Mouse (Mus musculus): ENCODE measurements around the gene Snrpa1. TPM values are rescaled to one million over a fixed set of nuclear protein-coding genes. Genes with fewer than 3 reads are reported as not detected.

The Snrpa1 gene
- total RNA-seq, 2 experiments from 2014 or later, result 32.1 to 36.7 TPM

DNA sequence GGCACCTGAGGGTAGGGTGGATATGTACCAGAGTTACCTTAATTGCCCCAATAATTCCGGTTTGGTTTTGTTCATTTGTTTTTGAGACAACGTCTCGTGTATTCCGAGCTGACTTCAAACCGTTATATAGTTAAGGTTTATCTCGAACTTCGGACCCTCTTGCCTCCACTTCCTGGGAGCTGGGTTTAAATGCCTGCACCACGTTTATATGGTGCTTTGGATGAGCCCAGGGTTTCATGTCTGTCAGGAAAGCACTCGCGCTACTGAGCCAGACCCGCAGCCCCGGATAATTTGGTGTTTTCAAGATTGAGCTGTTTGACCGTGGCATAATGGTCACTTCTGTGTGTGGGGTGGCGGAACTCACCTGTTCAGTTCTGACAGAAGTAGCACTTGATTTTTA is 2.3 kb downstream of the Snrpa1 start:
- intact Hi-C loops (cut with DNase I), result no loop called here
- DNase-seq (ENCODE audit: low spot score in 2 of 2), result no peak

DNA sequence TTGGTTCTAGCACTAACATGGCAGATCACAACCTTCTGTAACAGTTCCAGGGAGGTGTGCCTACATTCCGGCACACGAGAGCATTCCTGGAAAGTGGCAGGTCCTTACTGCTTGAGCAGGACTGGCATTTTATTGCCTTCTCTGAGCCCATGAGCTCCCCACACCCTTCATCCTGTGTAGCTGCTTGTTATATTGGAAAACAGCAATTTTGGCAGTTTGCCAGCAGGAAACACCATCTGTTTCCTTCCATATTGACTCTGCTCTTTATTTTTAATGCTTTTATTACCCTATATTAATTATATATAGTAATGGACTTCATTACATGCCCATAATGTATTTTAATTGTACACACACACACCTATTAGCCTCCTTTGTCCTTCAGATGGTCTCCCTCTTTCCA is 17.6 kb downstream of the Snrpa1 start:
- no peak for DNase-seq (ENCODE audit: low spot score in 2 of 2)
- intact Hi-C loops (cut with DNase I), result no loop called here

DNA sequence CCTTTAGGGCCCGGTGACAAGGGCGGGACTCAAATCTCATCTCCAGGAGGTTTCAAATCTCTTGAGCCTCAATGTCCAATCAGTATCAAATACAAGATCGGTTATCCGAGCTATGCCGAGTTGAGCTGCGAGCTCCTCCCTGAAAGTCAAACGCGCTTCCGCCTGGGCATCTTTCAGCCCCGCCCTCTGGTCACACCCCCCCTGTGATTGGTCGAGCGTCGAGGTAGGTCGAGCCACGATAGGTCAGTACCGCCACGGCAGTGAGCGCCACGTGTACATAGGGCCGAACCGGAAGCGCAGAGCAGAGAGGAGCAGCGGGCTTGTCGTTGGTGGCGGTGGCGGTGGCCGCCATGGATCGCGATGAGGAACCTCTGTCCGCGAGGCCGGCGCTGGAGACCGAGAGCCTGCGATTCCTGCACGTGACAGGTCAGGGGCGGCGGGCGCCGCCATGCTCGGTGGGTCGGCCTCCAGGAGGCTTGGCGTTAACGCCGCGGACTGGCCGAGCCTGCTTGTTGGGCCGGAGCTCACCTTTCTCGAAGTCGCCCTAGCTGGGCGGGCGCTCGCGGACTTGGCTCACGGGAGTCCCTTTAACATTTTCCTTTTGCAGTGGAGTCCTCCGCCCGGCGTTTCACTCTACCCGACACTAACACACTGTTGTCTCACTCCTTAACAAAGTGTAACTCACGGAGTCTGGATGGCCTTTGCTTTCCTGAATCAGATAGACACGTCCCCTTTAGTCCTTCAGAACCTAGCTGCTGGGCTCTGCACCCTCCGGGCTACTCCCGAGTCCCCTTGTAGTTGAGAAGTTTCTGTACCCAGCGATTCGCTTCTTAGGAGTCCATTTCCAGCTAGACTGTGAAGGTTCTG is 20.8 kb downstream of the Snrpa1 start, which contains the start of gene Selenos:
Selenos (plus strand) TSS at position 286 of the 867 bp plus-strand sequence.
- peak; percentile 93 to 95 for DNase-seq (ENCODE audit: low spot score in 2 of 2)
- intact Hi-C loops (cut with DNase I), result no loop called here

DNA sequence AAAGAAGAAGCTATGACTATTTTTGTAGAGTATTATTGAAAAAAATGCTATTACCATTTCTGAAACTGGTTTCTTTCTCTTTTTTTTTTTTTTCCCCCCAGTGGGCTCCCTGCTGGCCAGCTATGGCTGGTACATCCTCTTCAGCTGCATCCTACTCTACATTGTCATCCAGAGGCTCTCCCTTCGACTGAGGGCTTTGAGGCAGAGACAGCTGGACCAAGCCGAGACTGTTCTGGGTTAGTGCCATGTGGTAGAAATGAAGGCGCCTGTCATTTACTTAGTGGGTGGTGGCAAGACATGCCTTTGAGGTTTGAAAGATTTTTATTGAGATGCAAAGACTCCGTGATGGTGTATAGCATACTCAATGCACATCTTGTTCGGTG is 21.4 kb downstream of the Snrpa1 start:
- no peak for DNase-seq (ENCODE audit: low spot score in 2 of 2)
- intact Hi-C loops (cut with DNase I), result no loop called here

DNA sequence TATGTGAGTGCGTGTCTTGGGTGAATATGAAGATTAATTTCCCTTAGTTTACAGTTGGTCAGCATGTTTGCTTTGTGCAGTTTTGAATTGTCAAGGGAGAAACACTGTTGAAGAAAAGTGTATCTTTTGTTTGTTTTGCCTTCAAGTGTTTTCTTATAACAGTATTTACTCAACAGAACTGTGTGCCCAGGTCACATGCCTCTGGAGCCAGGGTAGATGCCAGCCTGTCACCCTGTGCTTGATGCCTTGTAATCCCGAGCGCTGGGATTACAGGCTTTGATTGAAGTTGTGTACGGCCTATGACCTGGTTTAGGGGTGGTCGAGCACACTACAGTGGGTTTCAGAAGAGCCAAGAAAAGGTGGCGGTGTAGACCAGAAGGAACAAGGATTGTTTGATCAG is 25.0 kb downstream of the Snrpa1 start:
- intact Hi-C loops (cut with DNase I), result no loop called here
- no peak for DNase-seq (ENCODE audit: low spot score in 2 of 2)

DNA sequence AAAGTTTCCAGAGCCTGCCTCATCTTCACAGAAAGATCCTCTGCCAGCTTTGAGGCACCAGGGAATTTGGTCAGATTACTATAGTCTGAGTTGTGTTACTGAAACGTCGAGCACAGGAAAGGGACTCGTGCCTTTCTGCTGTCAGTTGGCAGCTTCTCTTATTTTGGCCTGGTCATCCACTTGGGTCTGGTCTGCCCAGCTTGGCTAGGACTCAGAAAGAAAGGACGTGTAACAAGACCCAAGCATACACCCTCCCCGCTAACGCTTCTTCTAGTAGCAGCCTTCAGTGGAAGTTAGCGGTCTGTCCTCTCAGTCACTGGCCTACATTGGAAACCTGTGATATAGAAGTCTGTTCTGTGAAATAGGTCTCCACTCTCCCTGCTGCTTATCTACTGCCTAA is 25.7 kb downstream of the Snrpa1 start:
- DNase-seq (ENCODE audit: low spot score in 2 of 2), result no peak
- intact Hi-C loops (cut with DNase I), result no loop called here

- peak; percentile 50 to 54 for DNase-seq (ENCODE audit: low spot score in 2 of 2)
- intact Hi-C loops (cut with DNase I), result no loop called here
Observed at GRCm38 (mm10) chr7:66087652-66088051, 28.8 kb downstream of the Snrpa1 start.

GRCm38 (mm10) chr7:66088077-66088476 is 29.3 kb downstream of the Snrpa1 start:
- peak in 1 of 2 experiments; percentile 35 for DNase-seq (ENCODE audit: low spot score in 2 of 2)
- intact Hi-C loops (cut with DNase I), result no loop called here

DNA sequence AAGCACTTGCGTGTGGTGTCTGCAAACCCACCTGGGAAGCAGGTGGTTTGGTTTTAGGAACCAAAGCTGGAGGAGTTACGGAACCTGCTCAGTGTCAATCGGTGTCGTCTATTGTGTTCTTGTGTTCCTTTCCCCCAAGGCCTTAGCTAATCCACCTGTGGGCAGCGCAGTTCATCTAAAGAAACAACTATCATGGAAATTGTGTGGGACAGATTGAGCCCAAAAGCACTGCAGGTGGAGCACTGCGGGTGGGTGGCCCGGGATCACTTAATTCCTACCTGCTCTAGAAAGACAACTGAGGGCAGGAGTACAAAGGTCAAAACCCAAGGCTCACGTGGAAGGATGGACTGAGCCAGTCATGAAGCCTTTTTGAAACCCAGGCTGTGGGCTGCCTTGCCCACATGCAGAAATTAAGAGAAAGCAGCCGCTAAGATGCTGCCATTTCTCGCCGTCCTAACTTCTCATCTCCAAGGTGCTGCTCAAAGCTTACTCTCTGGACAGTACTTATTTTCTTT is 31.9 kb downstream of the Snrpa1 start:
- intact Hi-C loops (cut with DNase I), result no loop called here
- no peak for DNase-seq (ENCODE audit: low spot score in 2 of 2)

DNA sequence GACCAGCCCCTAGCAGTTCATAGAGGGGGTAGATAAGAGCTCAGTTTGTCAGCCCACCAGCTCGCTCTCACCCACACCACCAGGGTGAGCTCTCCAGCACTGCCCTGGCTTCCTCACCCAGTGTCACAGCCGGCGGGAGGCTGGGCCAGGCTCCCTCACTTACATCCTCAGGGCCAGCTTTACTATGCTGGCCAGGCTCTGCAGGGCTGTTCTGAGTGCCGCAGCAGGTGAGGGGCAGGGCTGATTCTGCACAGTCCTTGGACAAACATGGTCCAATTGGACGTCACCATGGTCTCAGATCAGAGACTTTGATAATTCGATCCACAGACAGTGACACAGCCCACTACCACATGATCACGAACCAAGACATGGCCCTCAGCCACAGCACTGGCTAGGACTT is 32.8 kb downstream of the Snrpa1 start:
- intact Hi-C loops (cut with DNase I), result no loop called here
- DNase-seq (ENCODE audit: low spot score in 2 of 2), result no peak

- no peak for DNase-seq (ENCODE audit: low spot score in 2 of 2)
- intact Hi-C loops (cut with DNase I), result no loop called here
Observed at GRCm38 (mm10) chr7:66092656-66093055, 33.9 kb downstream of the Snrpa1 start.

GRCm38 (mm10) chr7:66094141-66094540 is 35.3 kb downstream of the Snrpa1 start:
- intact Hi-C loops (cut with DNase I), result no loop called here
- DNase-seq (ENCODE audit: low spot score in 2 of 2), result no peak

DNA sequence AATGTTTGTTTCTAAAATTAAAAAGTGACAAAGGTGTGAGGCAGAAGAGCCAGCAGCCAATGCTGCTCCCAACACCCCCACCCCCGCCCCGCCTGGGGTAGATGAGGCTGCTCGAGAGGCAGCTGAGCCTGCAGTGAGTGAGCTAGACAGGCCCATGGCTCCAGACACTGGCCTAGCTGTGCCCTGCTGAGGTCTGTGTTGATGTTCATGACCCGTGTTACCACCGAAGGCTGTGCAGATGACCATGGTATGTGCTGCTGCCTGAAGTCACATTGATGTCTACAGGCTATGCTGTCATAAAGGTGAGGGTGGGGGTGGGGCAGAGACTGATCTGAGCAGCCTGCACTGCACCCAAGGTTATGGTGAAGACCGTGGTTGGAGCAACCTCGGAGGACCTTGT is 40.0 kb downstream of the Snrpa1 start:
- intact Hi-C loops (cut with DNase I), result no loop called here
- DNase-seq (ENCODE audit: low spot score in 2 of 2), result no peak

GRCm38 (mm10) chr7:66101866-66102265 is 43.1 kb downstream of the Snrpa1 start:
- intact Hi-C loops (cut with DNase I), result loop anchor here (1.0 to 10.0 kb wide), 3 partner anchors 198 to 563 kb away; partner anchors contain the start of gene Lrrk1

DNA sequence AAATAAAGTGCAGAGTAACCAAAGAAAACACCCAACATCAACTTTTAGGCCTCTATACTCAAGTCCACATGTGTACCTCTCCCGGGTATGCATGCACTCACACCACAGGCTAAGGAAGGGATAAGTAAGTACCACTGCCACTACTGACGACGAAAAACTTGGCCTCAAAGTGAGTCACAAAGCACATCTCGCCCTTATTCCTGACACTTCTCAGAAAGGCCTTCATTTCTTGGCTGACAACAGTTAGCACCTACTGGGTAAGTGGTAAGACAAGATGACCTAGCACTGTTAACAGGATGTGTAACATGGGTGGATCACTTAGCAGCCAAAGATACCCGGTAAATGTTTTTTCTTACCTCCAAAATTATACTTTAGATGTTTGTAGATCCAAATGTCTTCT is 45.7 kb downstream of the Snrpa1 start:
- DNase-seq (ENCODE audit: low spot score in 2 of 2), result no peak
- intact Hi-C loops (cut with DNase I), result loop anchor here (5.0 to 10.0 kb wide), 2 partner anchors 283 to 560 kb away; partner anchors contain the start of gene Lrrk1

More at GRCm38 (mm10) chr7:66101866-66102265, 43.1 kb downstream of the Snrpa1 start:
- DNase-seq (ENCODE audit: low spot score in 2 of 2), result no peak

GRCm38 (mm10) chr7:66105771-66106170 is 47.0 kb downstream of the Snrpa1 start:
- intact Hi-C loops (cut with DNase I), result loop anchor here (5.0 to 10.0 kb wide), 2 partner anchors 72 to 559 kb away; no protein-coding TSS in a partner anchor
- no peak for DNase-seq (ENCODE audit: low spot score in 2 of 2)

DNA sequence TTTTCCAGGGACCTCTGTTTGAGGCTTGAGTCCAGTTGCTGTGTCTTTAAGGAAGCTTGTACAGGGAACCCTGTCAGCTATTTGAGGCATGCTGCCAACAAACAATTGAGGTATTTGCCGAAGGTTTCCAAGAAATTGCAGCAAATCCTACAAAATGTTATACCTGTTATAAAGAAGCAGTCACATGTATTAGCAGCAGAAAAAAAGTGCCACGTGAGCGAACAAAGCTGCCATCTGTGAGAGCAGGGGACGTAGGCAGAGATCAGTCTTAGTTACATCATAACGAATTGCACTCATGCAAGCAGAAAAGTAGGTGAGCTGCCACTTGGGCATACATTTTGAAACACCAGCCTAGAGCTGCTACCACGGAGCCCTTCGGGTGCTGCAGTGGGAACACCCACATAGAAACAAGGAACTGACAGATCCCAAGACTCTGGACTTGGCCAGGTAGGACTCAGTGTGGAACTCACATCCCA is 47.8 kb downstream of the Snrpa1 start:
- intact Hi-C loops (cut with DNase I), result loop anchor here (5.0 to 10.0 kb wide), 2 partner anchors 71 to 558 kb away; no protein-coding TSS in a partner anchor
- peak in 1 of 2 experiments; percentile 24 for DNase-seq (ENCODE audit: low spot score in 2 of 2)

DNA sequence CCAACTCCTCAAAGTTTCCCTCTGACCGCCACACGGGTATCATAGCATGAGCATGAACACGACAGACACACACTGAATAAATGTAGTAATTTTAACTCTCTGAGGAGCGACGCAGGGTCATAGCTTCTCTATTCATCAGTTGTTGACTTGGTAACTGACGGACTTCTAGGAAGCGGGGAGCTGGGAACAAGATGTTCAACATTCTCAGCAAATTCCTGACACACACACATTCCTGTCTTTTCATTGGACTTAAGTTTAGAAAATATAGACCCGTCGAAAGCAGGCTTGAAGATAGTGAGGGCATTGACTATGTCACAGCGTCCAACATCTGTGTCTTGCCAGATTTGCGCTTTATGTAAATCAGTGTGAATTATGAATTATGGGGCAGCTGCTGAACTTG is 48.4 kb downstream of the Snrpa1 start:
- DNase-seq (ENCODE audit: low spot score in 2 of 2), result no peak
- intact Hi-C loops (cut with DNase I), result loop anchor here (5.0 to 10.0 kb wide), 2 partner anchors 70 to 558 kb away; no protein-coding TSS in a partner anchor

DNA sequence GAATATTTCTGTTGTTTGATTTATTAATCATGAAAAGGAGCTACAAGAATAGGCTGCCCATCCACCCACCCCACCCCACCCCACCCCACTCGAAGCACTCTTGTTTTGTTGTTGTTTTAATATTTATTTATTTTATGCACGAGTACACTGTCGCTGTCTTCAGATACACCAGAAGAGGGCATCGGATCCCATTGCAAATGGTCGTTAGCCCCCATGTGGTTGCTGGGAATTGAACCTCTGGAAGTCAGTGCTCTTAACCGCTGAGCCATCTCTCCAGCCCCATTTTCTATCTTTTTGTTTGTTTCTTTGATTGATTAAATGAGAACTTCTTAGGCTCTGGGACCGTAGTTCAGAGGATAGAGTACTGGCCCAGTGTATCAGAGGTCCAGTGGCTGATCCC is 49.1 kb downstream of the Snrpa1 start:
- intact Hi-C loops (cut with DNase I), result loop anchor here (2.0 to 10.0 kb wide), 3 partner anchors 69 to 557 kb away; no protein-coding TSS in a partner anchor
- no peak for DNase-seq (ENCODE audit: low spot score in 2 of 2)

Measured in left cerebral cortex, postnatal 36 days (tissue).